ENCODE assay signal across 9 mouse cellular contexts in genomic region chr12:80692269-80692972, GRCm38 (mm10). TPM values are rescaled to one million over a fixed set of nuclear protein-coding genes. Genes with fewer than 3 reads are reported as not detected.
DNase-seq lines count a peak whose midpoint lies in the region; ATAC-seq and TF ChIP-seq lines count a peak whose summit lies in the region.
"Had no signal": no experiment of that assay in that cellular context is flagged by ENCODE, and none has a peak within 500 bp of the region (broad histone marks: within the 10 kb centered on the region; RNA-seq: fewer than 3 reads in every experiment).

Gene Plekhd1, plus strand, starts transcription at chr12:80692591.

- no peak within 1 kb of the TSS for H3K9ac ChIP-seq in liver, embryonic 11.5 days (ENCODE audit: low read depth, low read length)
- 0 out of 2 replicates have a peak within 1 kb of the TSS, but pooled peaks have one; percentile 24 for H3K9ac ChIP-seq in midbrain, postnatal 0 days (replicated peaks; ENCODE audit: low read length, poor library complexity, severe bottlenecking)

- H3K9me3 ChIP-seq in liver, embryonic 11.5 days (ENCODE audit: control insufficient read depth, low read length), result no peaks in the 10 kb centered on the region
- no peaks in the 10 kb centered on the region for H3K9me3 ChIP-seq in midbrain, postnatal 0 days (ENCODE audit: low read length)

- peak; percentile 62 for ATAC-seq in liver, embryonic 11.5 days (replicated peaks; ENCODE audit: low FRiP score)
- ATAC-seq in midbrain, postnatal 0 days (ENCODE audit: low FRiP score), result peak; percentile 68

- peaks cover 53% of the 10 kb centered on the region for H3K27me3 ChIP-seq in liver, embryonic 11.5 days (replicated peaks; ENCODE audit: control insufficient read depth, insufficient read depth, low read length)
- peaks cover 34% of the 10 kb centered on the region for H3K27me3 ChIP-seq in midbrain, postnatal 0 days (ENCODE audit: insufficient read depth, low read length)

- peak; percentile 18 to 45 for DNase-seq in adrenal gland, adult (ENCODE audit: inconsistent age in 2 of 2, low spot score in 1 of 2)
- DNase-seq in adrenal gland, postnatal 4 days (ENCODE audit: low spot score in 2 of 2), result no peak
- peak; percentile 53 to 64 for DNase-seq in cerebellum, postnatal 14 days
- DNase-seq in gastrocnemius, postnatal 10 days, result peak; percentile 25
- peak; percentile 71 for DNase-seq in kidney, adult 18-20 months
- DNase-seq in liver, embryonic 11.5 days (ENCODE audit: low spot score), result peak; percentile 50
- peak; percentile 56 for DNase-seq in midbrain, postnatal 0 days (ENCODE audit: low spot score)
- peak; percentile 74 for DNase-seq in urinary bladder, postnatal 14 days (ENCODE audit: low spot score)

- H3K36me3 ChIP-seq in liver, embryonic 11.5 days (ENCODE audit: control insufficient read depth, insufficient read depth, low read length), result no peaks in the 10 kb centered on the region
- H3K36me3 ChIP-seq in midbrain, postnatal 0 days (ENCODE audit: insufficient read depth, low read length), result no peaks in the 10 kb centered on the region

- peak within 1 kb of the TSS; percentile 42 for H3K4me3 ChIP-seq in liver, embryonic 11.5 days (ENCODE audit: low read depth, low read length)
- H3K4me3 ChIP-seq in midbrain, postnatal 0 days (ENCODE audit: low read depth, low read length), result peak within 1 kb of the TSS; percentile 41

- no peak for TF ChIP-seq CTCF in midbrain, postnatal 0 days (IDR thresholded peaks at IDR 0.05)

- peaks cover 5% of the 10 kb centered on the region; the same call in 1 of the 2 replicates for H3K4me1 ChIP-seq in liver, embryonic 11.5 days (replicated peaks; ENCODE audit: control insufficient read depth, insufficient read depth, low read length)
- H3K4me1 ChIP-seq in midbrain, postnatal 0 days (ENCODE audit: insufficient read depth, low read length), result no peaks in the 10 kb centered on the region

- H3K4me2 ChIP-seq in liver, embryonic 11.5 days, result peak within 1 kb of the TSS; percentile 67
- H3K4me2 ChIP-seq in midbrain, postnatal 0 days (ENCODE audit: low read depth, low read length, poor library complexity, severe bottlenecking), result peak within 1 kb of the TSS; percentile 57

- no peak within 1 kb of the TSS for H3K27ac ChIP-seq in liver, embryonic 11.5 days (ENCODE audit: low read depth, low read length)
- H3K27ac ChIP-seq in midbrain, postnatal 0 days (ENCODE audit: low read depth, low read length), result no peak within 1 kb of the TSS

- 5% methylated on average over 49 of the region's 52 CpGs for WGBS in liver, embryonic 11.5 days
- 1% methylated on average over 44 of the region's 52 CpGs for WGBS in midbrain, postnatal 0 days

RNA-seq across cellular contexts. Expression of gene Plekhd1, which starts in this region (rescaled TPM):
- total RNA-seq in adrenal gland, postnatal 4 days (2021), result 1 to 10 TPM in 1 of 2 experiments, under 1 TPM in 1; 0.25 to 2.1 TPM
- total RNA-seq in gastrocnemius, postnatal 10 days (2021), result under 1 TPM; 0.21 to 0.43 TPM
- 0.70 and 1.1 TPM in 2 replicates for polyA plus RNA-seq in liver, embryonic 11.5 days (2014; fragmentation: Nextera tagmentation; extraction: Ambion mirVana)
- total RNA-seq in midbrain, postnatal 0 days (2014; rRNA removed), result 4.9 and 6.6 TPM in 2 replicates
- polyA plus RNA-seq in midbrain, postnatal 0 days (2015; fragmentation: Nextera tagmentation; extraction: Ambion mirVana), result 2.9 and 3.3 TPM in 2 replicates
- total RNA-seq: neutrophil, adult 5-6 weeks had no signal

Comparison
In these comparisons a context has a peak if more than half of its experiments do, and no peak if none do; other contexts are left out.
1. DNase-seq: peak in adrenal gland, adult (2 of 2), cerebellum, postnatal 14 days (2 of 2), kidney, adult 18-20 months (single experiment), liver, embryonic 11.5 days (single experiment), midbrain, postnatal 0 days (single experiment) and urinary bladder, postnatal 14 days (single experiment); none in adrenal gland, postnatal 4 days (0 of 2).
2. Peak in DNase-seq in gastrocnemius, postnatal 10 days; RNA of the gene not detected or under 1 TPM.